8 mouse cellular contexts compared by ENCODE assay signal in genomic region chr3:94765456-94765855, GRCm38 (mm10). TPM values are rescaled to one million over a fixed set of nuclear protein-coding genes. Genes with fewer than 3 reads are reported as not detected.
DNase-seq lines count a peak whose midpoint lies in the region; ATAC-seq and TF ChIP-seq lines count a peak whose summit lies in the region.
"Not testable (repeated sequence)": the region's sequence is repeated elsewhere in the genome, so short reads cannot be mapped to it uniquely, and the experiment has no call there.
"Had no signal": no experiment of that assay in that cellular context is flagged by ENCODE, and none has a peak within 500 bp of the region (broad histone marks: within the 10 kb centered on the region; RNA-seq: fewer than 3 reads in every experiment).

No protein-coding gene starts in this region.

- not testable (repeated sequence) for H3K9me3 ChIP-seq in G1E (replicated peaks); heart, embryonic 12.5 days (replicated peaks); liver, embryonic 11.5 days (ENCODE audit: control insufficient read depth, low read length); liver, embryonic 14.5 days (ENCODE audit: control insufficient read depth, low read length); liver, postnatal 0 days (ENCODE audit: low read length); midbrain, embryonic 11.5 days (ENCODE audit: control insufficient read depth, low read length)

- 22% methylated on average over 8 of the region's 8 CpGs for WGBS in heart, embryonic 12.5 days
- 33% methylated on average over 8 of the region's 8 CpGs for WGBS in liver, embryonic 11.5 days
- 30% methylated on average over 8 of the region's 8 CpGs for WGBS in liver, embryonic 14.5 days (ENCODE audit: insufficient replicate concordance)
- WGBS in liver, postnatal 0 days (ENCODE audit: insufficient replicate concordance): 46% methylated on average over 8 of the region's 8 CpGs
- WGBS in midbrain, embryonic 11.5 days: 70% methylated on average over 8 of the region's 8 CpGs

- TF ChIP-seq EP300 in liver, embryonic 14.5 days (IDR thresholded peaks at IDR 0.05; ENCODE audit: low read depth); liver, postnatal 0 days (IDR thresholded peaks at IDR 0.05; ENCODE audit: low read depth): not testable (repeated sequence)

- H3K27ac ChIP-seq in heart, embryonic 12.5 days (ENCODE audit: poor library complexity, severe bottlenecking); liver, embryonic 11.5 days (ENCODE audit: low read depth, low read length); liver, postnatal 0 days (ENCODE audit: low read depth); midbrain, embryonic 11.5 days (ENCODE audit: low read depth, low read length): not testable (repeated sequence)
- H3K27ac ChIP-seq in liver, embryonic 14.5 days: peak overlapping the region; percentile 9; the same call in 1 of the 2 replicates

- not testable (repeated sequence) for H3K4me1 ChIP-seq in G1E (ENCODE audit: insufficient read depth, low read depth, low read length); heart, embryonic 12.5 days (replicated peaks); liver, embryonic 11.5 days (replicated peaks; ENCODE audit: control insufficient read depth, insufficient read depth, low read length); liver, embryonic 14.5 days (replicated peaks; ENCODE audit: control insufficient read depth in 2 of 2, insufficient read depth in 2 of 2, low read length in 1 of 2); liver, postnatal 0 days (ENCODE audit: insufficient read depth); midbrain, embryonic 11.5 days (ENCODE audit: control insufficient read depth, insufficient read depth, low read length)

- ATAC-seq in G1E (ENCODE audit: extremely low read depth, insufficient number of reproducible peaks, low FRiP score, poor library complexity, severe bottlenecking): peak; percentile 71; the same call in 1 of the 2 replicates
- ATAC-seq in erythroblast, adult 5-6 weeks (replicated peaks; ENCODE audit: low FRiP score, poor library complexity, severe bottlenecking): peak; percentile 71
- peak; percentile 67 for ATAC-seq in heart, embryonic 12.5 days (ENCODE audit: insufficient number of reproducible peaks, low FRiP score)
- peak; percentile 90 for ATAC-seq in liver, embryonic 11.5 days (replicated peaks; ENCODE audit: low FRiP score)
- ATAC-seq in liver, embryonic 14.5 days (ENCODE audit: insufficient read depth): peak; percentile 91
- ATAC-seq in liver, postnatal 0 days: peak; percentile 61
- 0 out of 2 replicates have a peak, but pooled peaks have one; percentile 14 for ATAC-seq in midbrain, embryonic 11.5 days (ENCODE audit: low FRiP score)

- not testable (repeated sequence) for H3K9ac ChIP-seq in heart, embryonic 12.5 days; liver, embryonic 11.5 days (ENCODE audit: low read depth, low read length); liver, postnatal 0 days (replicated peaks); midbrain, embryonic 11.5 days (ENCODE audit: low read length)
- H3K9ac ChIP-seq in liver, embryonic 14.5 days (replicated peaks): peak overlapping the region; percentile 16; the same call in 1 of the 2 replicates

- H3K27me3 ChIP-seq in G1E (ENCODE audit: insufficient read depth, low read length): peaks cover 15% of the 10 kb centered on the region; the same call in 1 of the 2 replicates
- not testable (repeated sequence) for H3K27me3 ChIP-seq in heart, embryonic 12.5 days (replicated peaks); liver, embryonic 11.5 days (replicated peaks; ENCODE audit: control insufficient read depth, insufficient read depth, low read length); liver, embryonic 14.5 days (ENCODE audit: control insufficient read depth, insufficient read depth, low read length); liver, postnatal 0 days (ENCODE audit: insufficient read depth, low read length); midbrain, embryonic 11.5 days (ENCODE audit: control insufficient read depth, insufficient read depth, low read length)

- not testable (repeated sequence) for H3K4me3 ChIP-seq in G1E (ENCODE audit: low read depth, low read length); heart, embryonic 12.5 days; liver, embryonic 11.5 days (ENCODE audit: low read depth, low read length); liver, postnatal 0 days (ENCODE audit: low read depth, low read length); midbrain, embryonic 11.5 days (ENCODE audit: low read depth, low read length)
- 0 out of 4 replicates have a peak overlapping the region, but pooled peaks of 1 of the 2 experiments have one; percentile 24 for H3K4me3 ChIP-seq in liver, embryonic 14.5 days (ENCODE audit: insufficient read depth in 1 of 2, low read depth in 2 of 2, low read length in 2 of 2)

- DNase-seq in G1E (ENCODE audit: low spot score); liver, embryonic 11.5 days (ENCODE audit: low spot score); liver, embryonic 14.5 days (ENCODE audit: low read depth in 3 of 3, low spot score in 3 of 3); liver, postnatal 0 days; midbrain, embryonic 11.5 days (ENCODE audit: low spot score, missing footprints): not testable (repeated sequence)

- H3K4me2 ChIP-seq in heart, embryonic 12.5 days; liver, postnatal 0 days (ENCODE audit: low read depth, low read length); midbrain, embryonic 11.5 days: not testable (repeated sequence)
- H3K4me2 ChIP-seq in liver, embryonic 11.5 days: peak overlapping the region; percentile 44
- peak overlapping the region; percentile 34 for H3K4me2 ChIP-seq in liver, embryonic 14.5 days (ENCODE audit: low read depth)

- not testable (repeated sequence) for H3K36me3 ChIP-seq in G1E (replicated peaks); heart, embryonic 12.5 days; liver, embryonic 11.5 days (ENCODE audit: control insufficient read depth, insufficient read depth, low read length); liver, embryonic 14.5 days (replicated peaks; ENCODE audit: control insufficient read depth, insufficient read depth, low read depth); liver, postnatal 0 days (replicated peaks; ENCODE audit: insufficient read depth, low read length); midbrain, embryonic 11.5 days (ENCODE audit: control insufficient read depth, insufficient read depth, low read length)

- not testable (repeated sequence) for TF ChIP-seq CTCF in G1E (IDR thresholded peaks at IDR 0.05; ENCODE audit: low read depth, low read length); liver, embryonic 14.5 days (IDR thresholded peaks at IDR 0.05; ENCODE audit: low read depth); liver, postnatal 0 days (IDR thresholded peaks at IDR 0.05; ENCODE audit: low read depth)

RNA-seq across cellular contexts. Expression of gene Cgn, which starts 20.8 kb away (rescaled TPM):
- total RNA-seq in G1E (2014; fragmentation: Nextera tagmentation) (not detected in 2 replicates), G1E (2017) (0.11 and 0.12 TPM in 2 replicates)
- polyA plus RNA-seq in G1E (2012): 0.01 TPM in 1 of 2 replicates, not detected in the other
- not detected in 2 replicates for total RNA-seq in erythroblast, adult 5-6 weeks (2015; ENCODE audit: low replicate concordance)
- total RNA-seq in erythroblast, adult 5-6 weeks (2017; ENCODE audit: low replicate concordance): not detected in 2 replicates
- polyA plus RNA-seq in heart, embryonic 12.5 days (2016; fragmentation: Nextera tagmentation; extraction: Ambion mirVana): 2.1 and 2.4 TPM in 2 replicates
- polyA plus RNA-seq in liver, embryonic 11.5 days (2014; fragmentation: Nextera tagmentation; extraction: Ambion mirVana): 10.6 and 11.5 TPM in 2 replicates
- 4.3 and 4.6 TPM in 2 replicates for polyA plus RNA-seq in liver, embryonic 14.5 days (2012; rRNA removed)
- 5.7 and 7.2 TPM in 2 replicates for polyA plus RNA-seq in liver, embryonic 14.5 days (2014; fragmentation: Nextera tagmentation; extraction: Ambion mirVana)
- 8.7 and 9.5 TPM in 2 replicates for polyA plus RNA-seq in liver, postnatal 0 days (2015; fragmentation: Nextera tagmentation; extraction: Ambion mirVana)
- 2.3 and 2.9 TPM in 2 replicates for polyA plus RNA-seq in midbrain, embryonic 11.5 days (2014; fragmentation: Nextera tagmentation; extraction: Ambion mirVana)
- polyA plus RNA-seq: activated CD4-positive, CD25-positive, alpha-beta regulatory T cell, adult 4 months had no signal

Comparison
In these comparisons a context has a peak if more than half of its experiments do, and no peak if none do; other contexts are left out.
1. ATAC-seq: peak in every context shown above with its lines; median percentile 91 in liver, embryonic 14.5 days; 90 in liver, embryonic 11.5 days; 71 in G1E; 71 in erythroblast, adult 5-6 weeks; 67 in heart, embryonic 12.5 days; 61 in liver, postnatal 0 days; 14 in midbrain, embryonic 11.5 days.